Mouse (Mus musculus) spleen, postnatal 36 days (tissue): ENCODE data around the gene Eme1.
"Not testable (repeated sequence)": the region's sequence is repeated elsewhere in the genome, so short reads cannot be mapped to it uniquely, and the experiment has no call there.

Experiments
- DNase-seq, 2 experiments: peaks; one replicate each; pipeline ENCODE4 v3.0.0; 2022; ENCODE audit warnings: low spot score in 2 of 2, mixed read lengths in 1 of 2

Gene Eme1

DNA sequence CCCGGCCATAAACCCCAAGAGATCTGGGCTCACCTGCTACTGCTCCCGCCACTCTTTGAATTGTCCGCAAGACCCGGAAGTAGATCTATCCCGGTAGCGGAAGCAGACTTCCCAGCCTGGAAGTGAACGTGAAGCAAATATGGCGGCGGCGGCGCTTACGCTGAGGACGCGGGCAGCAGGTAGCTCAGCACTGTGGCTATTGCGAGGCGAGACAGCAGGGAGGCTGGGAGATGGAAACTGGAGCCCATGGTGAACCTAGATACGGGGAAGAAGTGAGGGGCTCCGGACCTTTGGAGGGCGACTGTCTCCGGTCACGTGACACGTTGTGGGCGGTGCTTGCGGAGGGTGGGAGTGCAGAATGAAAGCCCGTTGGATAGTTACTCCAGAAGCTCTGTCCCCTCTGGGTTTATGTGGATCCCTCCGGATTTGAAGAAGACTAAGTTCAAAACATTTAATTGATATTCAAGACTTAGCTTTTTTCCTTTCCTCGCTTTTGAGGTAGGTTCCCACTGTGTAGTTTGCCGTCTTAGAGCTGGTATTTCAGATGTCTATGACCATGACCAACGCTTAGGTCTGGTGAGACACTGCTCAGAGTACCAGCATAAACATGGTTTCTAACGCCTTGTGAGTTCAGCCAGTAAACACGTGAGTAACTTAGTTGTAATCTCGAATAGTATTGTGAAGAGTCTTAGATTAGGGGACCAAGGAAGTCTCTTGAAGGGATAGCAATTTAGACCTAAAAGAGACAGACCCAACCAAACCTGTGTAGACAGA lies at the start of gene Eme1, which contains the start of gene Mrpl27:
Gene Eme1 (minus strand): TSS at position 302 of the 774 bp plus-strand sequence.
Gene Mrpl27 (plus strand): TSS at position 105 of the 774 bp plus-strand sequence.
- peak; percentile 79 to 82 for DNase-seq

DNA sequence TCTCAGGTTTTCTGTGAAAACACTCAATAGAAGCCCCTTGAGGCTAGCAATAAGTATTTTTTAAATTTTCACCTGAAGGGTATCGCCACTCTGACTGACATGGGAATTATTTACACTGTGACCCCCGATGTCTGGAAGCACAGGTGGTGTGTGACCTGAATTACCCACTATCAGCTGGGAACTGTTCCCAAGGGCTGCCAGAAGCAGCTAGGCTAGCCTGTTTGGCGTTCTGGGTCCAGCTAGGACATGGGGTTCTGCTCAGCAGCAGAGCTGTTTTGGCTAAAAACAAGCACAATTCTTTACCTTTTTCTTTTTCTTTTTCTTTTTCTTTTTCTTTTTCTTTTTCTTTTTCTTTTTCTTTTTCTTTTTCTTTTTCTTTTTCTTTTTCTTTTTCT lies 48.4 kb upstream of the Eme1 start:
- no peak for DNase-seq

DNA sequence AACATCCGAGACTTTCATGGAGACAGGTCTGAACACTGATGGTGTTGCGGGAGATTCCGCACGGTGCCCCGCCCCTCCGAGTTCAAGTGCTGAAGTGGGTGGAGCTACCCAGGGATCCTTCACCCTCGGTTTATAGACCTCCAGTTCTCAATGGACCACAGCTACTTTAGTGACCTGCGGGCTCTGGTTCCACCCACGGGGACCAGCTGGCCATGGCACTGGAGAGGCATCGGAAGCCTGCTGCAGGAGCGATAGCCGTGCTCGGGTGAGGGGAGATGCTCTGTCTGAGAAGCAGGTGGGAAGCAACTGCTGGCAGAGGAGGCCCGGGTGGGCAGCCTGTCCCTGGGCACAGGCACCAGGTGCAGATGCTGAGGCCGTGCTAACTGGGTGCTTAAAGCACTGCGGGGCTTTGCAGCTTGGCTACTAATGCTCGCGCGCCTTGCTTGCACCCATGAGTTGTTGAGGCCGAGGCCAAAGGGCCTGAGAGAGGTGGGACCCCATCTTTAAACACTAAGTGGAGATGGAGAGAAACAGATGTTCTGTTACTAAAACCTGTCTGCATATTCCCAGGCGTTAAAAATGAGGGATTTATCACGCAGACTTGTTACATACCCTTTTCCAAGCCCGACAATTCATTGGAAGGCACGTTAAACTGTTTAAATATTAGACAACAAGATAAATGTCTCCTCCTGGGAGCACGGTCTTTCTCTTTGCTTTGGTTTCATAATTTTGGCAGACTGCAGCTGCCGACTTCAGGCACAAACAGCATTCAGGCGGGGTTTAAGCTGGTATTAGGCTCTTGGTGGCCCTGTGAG lies 47.8 kb upstream of the Eme1 start:
- no peak for DNase-seq

DNA sequence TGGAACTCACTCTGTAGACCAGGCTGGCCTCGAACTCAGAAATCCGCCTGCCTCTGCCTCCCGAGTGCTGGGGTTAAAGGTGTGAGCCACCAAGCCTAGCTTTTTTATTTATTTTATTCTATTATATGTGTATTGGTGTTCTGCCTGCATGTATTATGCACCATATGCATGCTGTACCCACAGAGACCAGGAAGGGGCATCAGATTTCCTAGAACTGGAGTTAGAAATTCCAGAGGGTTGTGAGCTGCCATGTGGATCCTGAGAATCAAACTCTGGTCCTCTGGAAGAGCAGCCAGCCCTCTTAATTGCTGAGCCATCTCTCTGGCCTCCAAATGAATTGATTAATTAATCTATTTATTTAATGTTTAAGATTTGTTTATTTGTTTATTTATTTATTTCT lies 45.6 kb upstream of the Eme1 start:
- no peak for DNase-seq

DNA sequence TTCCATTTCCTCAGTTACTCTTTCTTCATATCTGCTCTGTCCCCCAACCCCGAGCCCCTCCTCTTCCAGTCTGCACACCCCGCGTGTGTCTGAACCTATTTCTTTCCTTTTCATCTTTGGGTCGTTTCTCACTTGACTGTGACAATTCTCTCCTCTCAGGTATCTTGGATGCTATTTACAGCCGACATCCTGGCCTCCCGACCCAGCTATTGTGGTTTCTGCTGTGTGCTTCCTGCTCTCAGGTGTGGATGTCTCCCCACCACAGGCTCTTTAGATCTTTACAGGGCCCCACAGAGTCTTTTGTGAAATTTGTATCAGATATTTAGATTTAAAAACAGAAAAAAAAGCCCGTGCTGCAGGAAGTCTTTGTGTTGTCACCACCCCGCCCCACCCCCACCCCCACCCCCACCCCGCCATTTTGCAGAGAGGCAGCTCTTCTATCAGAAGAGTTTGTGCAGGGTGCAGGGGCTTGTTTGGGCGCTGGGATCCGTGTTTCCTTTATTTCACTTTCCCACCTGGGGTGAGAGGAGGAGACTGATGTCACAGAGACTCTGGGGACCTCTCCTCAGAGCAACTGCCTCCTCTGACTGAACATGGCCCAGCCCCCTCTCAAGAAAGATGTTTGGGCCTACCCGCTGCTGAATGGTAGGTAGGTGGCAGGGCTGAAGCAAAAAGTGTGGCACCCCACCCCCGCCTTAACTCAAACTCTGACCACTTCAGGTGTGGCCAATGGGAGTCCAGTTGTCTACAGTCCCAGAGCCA lies 44.1 kb upstream of the Eme1 start:
- DNase-seq, result peak; percentile 30 to 38

DNA sequence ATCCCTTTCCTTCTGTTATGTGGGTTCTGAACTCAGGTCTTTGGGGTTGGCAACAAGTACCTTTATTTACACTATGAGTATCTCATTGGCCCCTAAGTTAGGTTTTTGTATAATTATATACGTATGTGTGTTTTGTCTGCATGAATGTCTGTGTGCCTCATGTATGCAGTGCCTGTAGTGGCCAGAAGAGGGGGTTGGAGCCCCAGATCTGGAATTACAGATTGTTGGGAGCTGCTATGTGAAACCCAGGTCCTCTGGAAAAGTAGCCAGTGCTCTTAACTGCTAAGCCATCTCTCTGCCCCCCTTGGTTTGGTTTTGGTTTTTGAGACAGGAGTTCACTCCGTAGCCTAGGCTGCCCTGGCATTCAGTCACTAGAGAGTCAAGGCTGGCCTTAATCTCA lies 43.4 kb upstream of the Eme1 start:
- no peak for DNase-seq

DNA sequence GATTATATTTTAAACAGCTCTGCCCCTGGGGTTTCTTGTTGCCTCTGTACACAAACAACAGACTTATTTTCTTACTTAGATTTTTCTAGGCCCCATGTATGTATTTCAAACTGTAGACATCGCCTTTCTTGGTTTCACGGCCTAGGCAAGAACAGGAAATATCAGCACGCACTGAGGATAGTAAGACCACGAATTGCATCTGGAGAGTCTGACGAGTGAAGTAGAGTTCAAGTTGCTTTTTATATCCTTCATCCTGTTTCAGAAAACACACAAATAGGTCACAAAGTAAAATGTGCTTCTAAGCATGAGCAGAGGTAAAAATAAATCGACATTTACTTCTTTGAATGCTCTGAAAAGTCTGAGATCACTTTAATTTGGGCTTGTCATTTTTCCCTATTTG lies 41.7 kb upstream of the Eme1 start:
- no peak for DNase-seq

DNA sequence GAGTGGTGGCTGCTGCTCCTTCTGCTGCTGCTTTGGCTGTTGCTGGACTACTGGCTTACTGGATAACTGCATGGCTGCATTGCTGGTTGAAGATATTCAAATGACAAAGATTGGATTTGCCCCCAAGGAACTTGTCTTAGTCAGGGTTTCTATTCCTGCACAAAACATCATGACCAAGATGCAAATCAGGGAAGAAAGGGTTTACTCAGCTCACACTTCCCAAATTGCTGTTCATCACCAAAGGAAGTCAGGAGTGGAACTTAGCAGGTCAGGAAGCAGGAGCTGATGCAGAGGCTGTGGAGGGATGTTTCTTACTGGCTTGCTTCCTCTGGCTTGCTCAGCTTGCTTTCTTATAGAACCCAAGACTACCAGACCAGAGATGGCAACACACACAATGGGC lies 38.7 kb upstream of the Eme1 start:
- DNase-seq, result not testable (repeated sequence)

DNA sequence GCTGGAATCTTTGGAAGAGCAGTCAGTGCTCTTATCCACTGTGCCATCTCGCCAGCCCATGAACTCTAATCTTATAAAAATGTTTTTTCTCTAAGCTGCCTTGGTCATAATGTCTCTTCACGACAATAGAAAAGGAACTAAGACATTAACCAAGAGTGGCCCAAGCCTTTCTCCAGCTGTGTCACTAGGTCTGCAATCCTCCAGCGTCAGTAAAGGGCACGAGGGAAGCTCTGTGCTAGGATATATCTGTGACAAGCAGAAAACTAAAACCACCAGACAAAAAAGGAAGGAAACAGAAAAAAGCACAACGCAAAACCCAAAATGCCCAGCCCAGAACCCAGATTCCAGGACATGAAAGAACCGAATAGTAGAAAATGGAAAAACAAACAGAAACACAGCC lies 33.4 kb upstream of the Eme1 start:
- DNase-seq, result no peak

DNA sequence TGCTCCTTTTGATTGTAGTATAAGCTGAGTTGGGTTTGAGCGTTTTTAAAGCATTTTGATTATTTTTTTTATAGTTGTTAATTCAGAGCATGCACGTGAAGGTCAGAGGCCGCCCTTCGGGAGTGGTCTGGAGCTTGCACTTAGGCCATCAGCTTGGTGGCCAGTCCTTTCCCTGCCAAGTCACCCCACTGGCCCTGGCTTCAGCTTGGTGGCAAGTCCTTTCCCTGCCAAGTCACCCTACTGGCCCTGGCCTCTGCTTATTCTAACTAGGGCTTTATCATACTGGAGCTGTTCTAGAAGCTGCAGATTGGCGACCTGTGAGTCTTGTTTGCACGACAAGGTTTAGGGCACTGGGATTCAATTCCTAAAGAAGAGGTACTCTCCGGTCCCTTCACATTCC lies 28.7 kb upstream of the Eme1 start:
- no peak for DNase-seq

DNA sequence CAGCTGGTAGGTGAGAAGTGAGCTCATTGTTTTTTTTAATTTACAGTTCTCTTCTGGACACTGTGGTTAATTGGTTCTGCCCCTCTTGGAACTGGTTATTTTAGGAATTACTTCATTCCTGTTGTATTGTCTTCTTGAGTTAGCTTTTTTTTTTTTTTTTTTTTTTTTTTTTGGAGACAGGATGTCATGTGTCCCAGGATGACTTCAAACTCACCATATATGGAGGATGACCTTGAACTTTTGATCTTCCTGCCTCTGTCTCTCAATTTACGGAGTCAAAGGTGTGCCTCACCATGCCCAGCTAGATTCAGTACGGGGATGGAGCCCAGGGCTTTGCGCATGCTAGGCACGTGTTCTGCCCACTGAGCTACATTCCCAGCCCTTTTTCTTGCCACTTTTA lies 27.9 kb upstream of the Eme1 start:
- no peak for DNase-seq

DNA sequence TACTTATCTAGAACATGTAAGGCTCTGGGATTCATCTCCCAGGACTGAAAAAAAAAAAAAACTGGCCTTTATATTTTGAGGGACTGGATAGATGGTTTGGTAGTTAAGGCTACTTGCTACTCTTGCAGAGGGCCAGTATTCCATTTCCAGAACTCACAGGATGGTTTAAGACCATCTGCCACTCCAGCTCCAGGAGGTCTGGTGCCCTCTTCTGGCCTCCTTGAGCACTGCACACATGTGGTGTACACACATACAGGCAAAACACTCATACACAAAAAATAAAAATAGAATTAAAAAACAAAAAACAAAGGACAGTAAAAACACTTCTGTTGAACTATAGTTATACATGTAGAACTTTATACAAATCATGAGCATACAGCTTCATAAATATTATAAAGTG lies 26.9 kb upstream of the Eme1 start:
- no peak for DNase-seq

DNA sequence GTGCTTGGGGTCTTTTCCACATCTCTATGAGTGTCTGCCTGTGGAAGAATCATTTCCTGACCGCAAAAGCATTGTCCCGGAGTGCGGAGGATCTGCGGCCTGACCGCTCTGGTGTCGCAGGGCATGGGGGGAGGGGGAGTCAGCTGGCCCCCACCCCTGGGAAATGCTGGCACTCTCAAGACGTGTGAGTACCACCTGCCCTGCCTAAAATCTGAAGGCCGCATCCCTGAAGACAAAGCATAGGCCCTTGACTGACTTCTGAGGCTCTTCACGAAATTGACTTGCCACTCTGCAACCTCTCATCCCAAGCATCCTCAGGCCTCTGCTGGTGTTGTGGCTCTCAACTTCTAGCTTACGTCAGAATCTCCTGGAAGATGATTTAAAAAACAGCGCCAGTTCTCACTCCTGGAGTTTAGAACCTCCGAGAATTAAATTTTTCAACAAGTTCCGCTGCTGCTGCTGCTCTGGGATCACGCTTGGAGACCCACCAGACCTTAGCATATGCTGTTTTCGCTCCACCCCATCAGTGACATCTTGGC lies 23.9 kb upstream of the Eme1 start:
- DNase-seq, result no peak

DNA sequence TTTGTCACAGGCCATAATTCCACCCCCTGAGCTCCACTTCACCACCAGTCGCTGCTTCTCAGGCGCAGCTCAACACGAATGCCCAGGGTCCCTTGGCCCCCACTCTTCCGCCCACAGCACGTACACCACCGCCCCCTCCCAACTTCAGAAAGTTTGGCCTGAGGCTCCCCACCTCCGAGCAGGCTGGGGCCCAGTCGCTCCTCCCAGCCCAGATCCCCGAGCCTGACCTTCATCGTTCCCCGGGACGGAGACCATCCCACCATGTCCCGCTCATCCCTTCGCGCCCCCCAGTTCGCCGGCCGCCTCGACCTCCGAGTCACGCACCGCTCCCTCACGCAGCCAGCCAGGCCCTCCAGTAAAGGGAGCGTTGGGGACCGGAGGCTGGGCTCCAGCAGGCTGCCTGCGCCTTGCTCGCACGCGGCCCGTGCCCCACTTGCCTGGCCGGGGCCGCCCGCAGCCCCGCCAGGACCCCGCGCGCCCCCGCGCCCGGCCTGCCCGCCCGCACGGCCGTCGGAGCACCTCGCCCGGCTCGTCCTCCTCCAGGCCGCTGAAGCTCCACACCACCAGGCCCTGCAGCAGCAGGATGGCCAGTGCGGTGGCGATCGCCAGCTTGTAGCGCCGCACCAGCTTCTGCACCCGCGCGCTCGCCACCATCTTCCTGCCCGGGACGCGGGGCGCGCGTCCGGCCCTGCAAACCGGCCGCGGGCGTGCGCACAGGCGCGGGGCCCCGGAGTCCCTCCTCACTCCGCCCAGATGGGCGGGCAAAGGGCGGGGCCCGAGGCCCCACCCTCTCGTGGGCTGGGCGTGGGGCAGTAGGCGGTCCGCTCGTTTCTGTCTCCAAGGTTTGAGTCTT lies 23.2 kb upstream of the Eme1 start, which contains the start of gene Xylt2:
Gene Xylt2 (minus strand): TSS at position 762 of the 853 bp plus-strand sequence.
- peak; percentile 91 to 92 for DNase-seq

DNA sequence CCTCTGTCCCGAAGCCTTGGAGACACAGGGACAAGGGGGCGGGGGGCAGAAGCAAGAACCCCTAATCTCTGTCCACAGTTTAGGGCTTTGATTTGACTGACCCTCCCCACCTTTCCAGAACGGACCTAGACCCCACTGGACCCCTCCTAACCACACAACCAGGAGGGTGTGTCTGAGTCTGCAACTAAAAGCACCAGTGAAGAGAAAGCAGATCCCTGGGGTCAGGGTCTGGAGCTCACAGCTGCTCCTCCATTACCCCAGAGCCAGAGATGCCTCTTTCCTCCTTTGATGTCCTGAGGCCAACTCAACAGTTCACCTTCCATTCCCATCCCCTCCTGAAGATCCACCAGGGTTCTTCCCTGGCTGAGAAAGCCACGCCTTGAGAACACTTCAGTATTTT lies 22.5 kb upstream of the Eme1 start:
- no peak for DNase-seq

DNA sequence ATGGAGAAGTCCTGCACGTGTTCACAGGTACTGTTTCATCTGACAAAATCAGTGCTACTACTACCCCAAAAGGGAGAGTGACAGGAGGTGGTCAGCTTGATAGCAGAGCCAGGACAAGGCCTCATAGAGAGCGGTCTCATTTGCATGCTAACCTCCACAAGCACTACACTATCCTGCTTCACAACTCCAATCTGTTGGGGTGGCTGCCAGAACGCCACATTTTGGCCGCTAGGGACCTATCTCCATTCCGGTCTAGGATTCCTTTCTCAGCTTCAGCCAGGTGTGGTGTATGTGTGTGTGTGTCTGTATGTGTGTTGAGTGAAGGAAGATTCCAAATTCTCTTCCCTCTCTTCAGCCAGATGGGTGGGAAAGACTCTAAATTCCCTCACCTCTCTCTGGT lies 21.7 kb upstream of the Eme1 start:
- no peak for DNase-seq

DNA sequence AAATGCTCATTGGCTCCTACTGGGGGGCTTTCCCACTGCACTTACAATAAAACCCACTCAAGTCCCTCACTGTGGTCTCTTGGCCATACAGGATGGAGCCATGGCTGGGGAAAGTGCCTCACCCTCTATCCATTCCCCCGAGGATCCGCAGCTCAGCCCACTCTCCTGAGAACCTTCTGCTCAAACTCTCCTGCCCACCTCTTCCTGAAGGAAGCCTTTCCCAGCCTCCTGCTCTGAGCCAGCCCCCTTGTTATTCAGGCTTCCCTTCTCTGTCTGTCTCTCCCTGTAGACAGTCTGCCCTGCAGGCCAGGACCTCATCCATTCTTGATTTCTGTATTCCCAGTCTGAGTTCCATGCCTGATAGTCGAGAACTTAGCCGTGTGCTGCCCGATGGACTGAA lies 21.2 kb upstream of the Eme1 start:
- no peak for DNase-seq

DNA sequence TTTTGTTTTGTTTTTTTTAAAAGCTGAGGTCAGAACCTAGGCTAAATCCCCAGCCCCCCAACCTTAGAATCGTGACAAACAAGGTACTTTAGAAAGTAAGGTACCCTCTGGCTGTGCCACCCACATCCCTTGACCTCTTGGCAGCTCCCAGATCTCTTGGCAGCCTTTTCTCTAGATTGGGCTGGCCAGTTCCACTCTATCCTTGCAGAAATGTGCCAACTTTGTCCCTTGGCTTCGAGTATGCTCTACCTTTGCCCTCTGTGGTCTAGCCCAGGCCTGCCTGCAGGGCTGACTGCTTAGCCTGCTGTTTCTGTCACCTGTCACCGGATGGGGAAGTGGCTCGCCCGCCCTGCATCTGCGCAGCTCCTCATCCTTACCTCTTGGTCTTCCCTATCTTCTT lies 11.5 kb upstream of the Eme1 start:
- no peak for DNase-seq

DNA sequence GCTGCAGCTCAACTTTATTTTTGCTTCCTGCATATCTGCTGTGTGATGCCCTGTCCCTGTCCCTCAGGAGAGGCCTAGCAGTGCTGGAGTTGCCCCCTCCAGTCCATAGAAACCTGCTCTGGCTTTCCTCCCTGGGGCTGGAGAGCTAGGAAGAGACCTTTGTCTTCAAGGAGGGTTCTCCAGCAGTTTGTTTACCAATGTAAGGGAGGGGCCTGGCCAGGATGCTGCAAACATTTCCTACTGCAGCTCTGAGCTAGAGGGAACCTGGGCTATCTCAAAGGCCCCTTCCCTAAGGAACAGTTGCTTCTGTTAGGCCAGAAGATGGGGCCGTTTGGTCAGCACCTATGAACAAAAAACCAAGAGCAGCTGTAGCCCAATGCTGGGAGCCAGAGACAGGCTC lies 7.6 kb upstream of the Eme1 start:
- no peak for DNase-seq

DNA sequence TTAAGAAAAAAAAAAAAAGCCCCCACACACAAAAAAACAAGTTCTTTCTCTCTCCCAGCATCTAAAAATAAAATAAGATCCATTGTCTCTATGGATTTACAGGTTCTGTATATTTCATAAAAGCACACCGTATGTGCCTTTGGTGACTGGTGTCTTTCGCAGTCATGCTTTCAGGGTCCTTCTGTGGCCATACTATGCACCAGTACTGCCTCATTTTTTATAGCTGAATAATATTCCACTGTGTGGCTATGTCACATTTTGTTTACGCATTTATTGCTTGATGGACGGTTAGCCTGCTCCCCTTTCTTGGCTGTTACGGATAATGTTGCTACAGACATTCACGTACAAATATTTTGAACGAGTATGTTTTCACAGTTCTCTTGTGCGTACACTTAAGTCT lies 791 bp downstream of the Eme1 start:
- no peak for DNase-seq

DNA sequence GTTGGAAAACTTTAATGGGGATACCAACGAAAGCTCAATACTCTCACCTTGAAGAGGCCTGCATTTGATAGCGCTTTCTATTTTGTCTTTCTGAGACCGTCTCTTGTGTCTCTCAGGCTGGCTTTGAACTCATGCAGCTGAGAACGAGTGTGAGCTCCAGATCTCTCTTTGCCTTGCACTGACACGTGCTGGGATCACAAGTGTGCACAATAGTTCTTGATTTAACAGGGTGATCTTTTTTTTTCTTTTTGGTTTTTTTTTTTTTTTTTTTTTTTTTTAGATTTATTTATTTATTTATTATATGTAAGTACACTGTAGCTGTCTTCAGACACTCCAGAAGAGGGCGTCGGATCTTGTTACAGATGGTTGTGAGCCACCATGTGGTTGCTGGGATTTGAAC lies 2.5 kb downstream of the Eme1 start:
- DNase-seq, result not testable (repeated sequence)
